Mouse (Mus musculus) intestine, embryonic 16.5 days (tissue): ENCODE data around the gene Calm2. TPM values are rescaled to one million over a fixed set of nuclear protein-coding genes. Genes with fewer than 3 reads are reported as not detected.

Source experiments
- ATAC-seq: fragments of 200-750 bp; cut with Nextera tagmentation; 2 replicates; pipeline ENCODE4 v1.8.0; 2017; ENCODE audit warnings: moderate TSS enrichment, moderate library complexity
- H3K27ac ChIP-seq: fragments of 300-500 bp; sonication (generic); 2 replicates; pipeline ENCODE4 v1.5.1; 2014; ENCODE audit warnings: mild to moderate bottlenecking, low read length
- H3K27me3 ChIP-seq: fragments of 300-500 bp; sonication (generic); replicated peaks from 2 replicates; pipeline ENCODE4 v1.6.1; 2014; ENCODE audit warnings: low read length, control low read depth, mixed read lengths; ENCODE audit not compliant: control insufficient read depth, insufficient read depth
- H3K36me3 ChIP-seq: fragments of 300-500 bp; sonication (generic); 2 replicates; pipeline ENCODE4 v1.6.1; 2014; ENCODE audit warnings: low read length, control low read depth; ENCODE audit not compliant: control insufficient read depth, insufficient read depth
- H3K4me1 ChIP-seq: fragments of 300-500 bp; sonication (generic); 2 replicates; pipeline ENCODE4 v1.6.1; 2014; ENCODE audit warnings: low read length, control low read depth, mixed read lengths; ENCODE audit not compliant: control insufficient read depth, insufficient read depth
- H3K4me2 ChIP-seq: fragments of 300-500 bp; sonication (generic); 2 replicates; pipeline ENCODE4 v1.6.1; 2014; ENCODE audit warnings: low read depth, low read length, control low read depth
- H3K4me3 ChIP-seq: fragments of 300-500 bp; sonication (generic); 2 replicates; pipeline ENCODE4 v1.5.1; 2014; ENCODE audit warnings: mild to moderate bottlenecking, low read length
- H3K9ac ChIP-seq: fragments of 300-500 bp; sonication (generic); 2 replicates; pipeline ENCODE4 v1.6.1; 2014; ENCODE audit warnings: low read depth, low read length
- H3K9me3 ChIP-seq: fragments of 300-500 bp; sonication (generic); 2 replicates; pipeline ENCODE4 v1.6.1; 2016; ENCODE audit warnings: low read length, control low read depth; ENCODE audit not compliant: control insufficient read depth
- WGBS: fragments of 180-500 bp; shearing (Covaris S2); extraction: QIAGEN DNeasy Blood & Tissue Kit; methylation state at CpG from one replicate; pipeline ENCODE4 v1.1.7; 2014; 5-methylcytosine and 5-hydroxymethylcytosine counted together
- polyA plus RNA-seq: library from polyadenylated mRNA; unstranded; fragments of >200 nt; fragmentation: Nextera tagmentation; extraction: Ambion mirVana; gene quantifications from 2 replicates; pipeline ENCODE4 v1.2.1, GENCODE M21; 2015

Gene Calm2
- polyA plus RNA-seq, 1 experiment from 2014 or later, result 1,116 TPM

GRCm38 (mm10) chr17:87385835-87386234 lies 60.9 kb downstream of the Calm2 start:
- ATAC-seq, result no peak
- Histone ChIP-seq H3K27me3 (no peaks in the 10 kb centered on the region), H3K9me3 (no peaks in the 10 kb centered on the region), H3K36me3 (no peaks in the 10 kb centered on the region), H3K4me1 (no peaks in the 10 kb centered on the region), H3K4me2 (no peak overlapping the region), H3K27ac (no peak overlapping the region), H3K4me3 (no peak overlapping the region), H3K9ac (no peak overlapping the region)
- 67% methylated on average over 3 of the region's 3 CpGs for WGBS

Other genes starting within 250 kb of the Calm2 start
- gene Mcfd2, start 181.0 kb downstream of the Calm2 start, polyA plus RNA-seq, result 150 and 184 TPM in 2 replicates
- 21.7 and 27.1 TPM in 2 replicates for gene Ttc7, start 164.0 kb downstream of the Calm2 start, polyA plus RNA-seq
- not detected in 2 replicates for gene Stpg4, start 19.2 kb downstream of the Calm2 start, polyA plus RNA-seq
- 1,152 and 1,162 TPM in 2 replicates for gene Epcam, start 189.0 kb upstream of the Calm2 start, polyA plus RNA-seq
- 55.0 and 59.5 TPM in 2 replicates for gene Msh2, start 225.4 kb upstream of the Calm2 start, polyA plus RNA-seq